Mouse (Mus musculus): ENCODE results near the gene Tsga13. TPM values are rescaled to one million over a fixed set of nuclear protein-coding genes. Genes with fewer than 3 reads are reported as not detected.
A peak's percentile ranks its signal among the peaks of the same experiment; 100 is the strongest.

The Tsga13 gene
- polyA plus RNA-seq (2012; rRNA removed), result 0.27 and 0.32 TPM in 2 replicates

DNA sequence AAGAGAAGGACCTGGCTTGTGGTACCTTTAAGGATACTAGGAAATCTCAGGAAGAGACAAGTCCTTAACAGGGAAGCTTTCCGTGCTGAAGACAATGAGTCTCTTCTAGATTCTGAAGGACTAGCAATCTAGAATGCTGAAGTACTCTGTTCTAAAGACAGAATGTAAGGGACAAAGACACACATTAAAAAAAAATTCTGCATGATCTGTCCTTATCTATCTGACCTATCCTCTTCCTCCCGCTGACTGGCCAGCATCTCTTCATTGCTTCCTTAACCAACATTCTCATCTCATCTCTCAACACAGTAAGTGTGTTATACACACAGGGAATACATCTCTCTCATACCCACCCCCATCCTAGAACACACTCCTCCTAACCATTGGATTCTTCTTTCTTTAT lies at the start of gene Tsga13:
Gene Tsga13 (minus strand): TSS at position 101 of the 400 bp plus-strand sequence.
- DNase-seq (ENCODE audit: extremely low spot score in 1 of 2, low spot score in 1 of 2), result no peak

DNA sequence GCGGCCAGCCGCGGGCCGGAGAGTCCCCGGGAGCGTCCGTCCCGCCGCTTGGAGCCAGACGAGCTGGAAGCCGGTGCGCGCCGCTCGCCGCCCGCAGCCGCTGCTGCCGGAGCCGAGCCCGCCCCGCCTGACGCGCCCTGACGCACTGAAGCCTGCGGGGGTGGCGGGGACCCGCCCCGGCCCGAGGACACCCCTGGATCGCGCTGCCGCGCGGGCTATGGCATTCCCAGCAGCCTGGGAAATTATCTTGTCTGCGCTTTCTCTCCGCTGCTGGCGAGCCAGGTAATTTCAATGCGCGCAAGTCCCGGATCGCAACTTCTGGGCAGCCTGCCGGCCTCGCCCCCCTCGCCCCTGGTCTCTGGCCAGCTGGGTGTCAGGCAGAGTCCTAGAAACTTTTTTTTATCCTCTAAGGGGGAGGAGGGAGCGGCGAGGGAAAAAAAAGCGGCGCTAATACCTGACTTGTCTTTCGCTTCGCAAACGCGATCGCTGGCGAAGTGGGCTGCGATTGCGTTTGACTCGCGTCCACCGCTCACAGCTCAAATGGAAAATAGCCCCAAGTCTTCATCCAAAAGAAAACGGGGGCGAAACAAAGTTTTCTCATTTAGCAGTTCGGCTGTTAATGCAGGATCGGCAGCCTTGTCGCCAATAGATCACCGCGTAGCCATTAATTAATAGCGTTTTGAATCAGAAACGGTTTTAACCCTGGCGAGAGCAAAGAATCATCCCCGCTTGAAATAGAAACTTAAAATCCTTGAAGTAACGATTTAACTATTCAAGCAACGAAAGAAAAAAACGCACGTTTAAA lies 43.6 kb upstream of the Tsga13 start, which contains the start of gene Klf14:
Gene Klf14 (minus strand): TSS at position 343 of the 805 bp plus-strand sequence.
- no peak for DNase-seq (ENCODE audit: extremely low spot score in 1 of 2, low spot score in 1 of 2)

DNA sequence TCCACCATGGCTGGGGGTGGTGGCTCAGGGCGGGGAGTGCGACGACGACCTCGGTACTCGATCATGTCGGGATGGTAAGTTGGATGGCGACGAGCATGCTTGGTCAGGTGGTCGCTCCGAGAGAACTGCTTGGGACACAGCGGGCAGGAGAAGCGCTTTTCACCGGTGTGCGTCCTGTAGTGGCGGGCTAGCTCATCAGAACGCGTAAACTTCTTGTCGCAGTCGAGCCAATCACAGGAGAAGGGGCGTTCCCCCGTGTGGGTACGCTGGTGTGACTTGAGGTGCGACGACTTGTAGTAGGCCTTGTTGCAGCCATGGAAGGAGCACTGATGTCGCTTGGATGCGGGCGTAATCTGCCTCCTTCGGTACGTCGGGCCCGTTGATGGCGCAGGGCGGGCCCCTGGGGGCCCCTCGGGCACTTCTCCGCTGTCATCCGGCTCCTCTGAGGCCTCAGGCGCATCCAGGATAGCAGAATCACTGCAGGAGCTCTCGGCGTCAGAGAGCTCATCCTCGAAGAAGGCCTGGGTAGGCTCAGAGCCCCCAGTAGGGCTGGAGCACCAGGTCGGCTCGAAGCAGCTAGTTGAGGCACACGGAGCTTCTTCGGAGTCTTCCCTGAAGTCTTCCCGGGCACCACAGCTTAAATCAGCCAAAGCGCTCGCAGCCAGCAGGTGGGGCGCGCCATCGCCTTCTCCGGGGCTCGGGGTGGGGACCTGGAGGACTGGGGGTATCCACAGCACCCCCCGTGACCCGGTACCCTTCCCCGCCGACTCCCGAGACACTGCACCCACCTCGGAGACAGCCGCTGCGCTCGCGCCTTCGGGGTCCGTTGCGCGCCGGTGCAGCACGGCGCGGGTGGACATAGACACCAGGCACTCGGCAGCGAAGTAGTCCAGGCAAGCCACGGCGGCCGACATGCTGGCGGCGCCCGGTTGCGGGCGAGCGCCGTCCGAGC lies 42.7 kb upstream of the Tsga13 start:
- DNase-seq (ENCODE audit: extremely low spot score in 1 of 2, low spot score in 1 of 2), result peak in 1 of 2 experiments; percentile 55

DNA sequence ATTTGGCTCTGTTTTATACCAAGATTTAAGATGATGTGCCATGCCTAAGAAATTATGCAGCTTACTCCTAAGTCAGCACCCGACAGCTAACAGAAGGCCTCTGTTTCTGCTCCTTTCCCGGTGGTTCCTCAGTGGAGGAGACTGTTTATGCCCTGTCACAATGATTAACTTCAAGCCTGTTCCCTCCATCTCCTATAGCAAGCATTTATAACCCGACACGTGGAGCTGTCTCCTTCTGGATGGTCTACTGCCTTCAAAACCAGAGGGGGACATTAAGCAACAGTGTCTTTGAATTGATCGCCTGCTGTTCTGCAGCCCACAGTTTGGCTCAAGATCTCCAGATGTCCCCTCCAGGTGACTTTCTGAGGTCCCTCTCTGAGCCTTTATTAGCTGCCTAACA lies 23.9 kb upstream of the Tsga13 start:
- no peak for DNase-seq (ENCODE audit: extremely low spot score in 1 of 2, low spot score in 1 of 2)

DNA sequence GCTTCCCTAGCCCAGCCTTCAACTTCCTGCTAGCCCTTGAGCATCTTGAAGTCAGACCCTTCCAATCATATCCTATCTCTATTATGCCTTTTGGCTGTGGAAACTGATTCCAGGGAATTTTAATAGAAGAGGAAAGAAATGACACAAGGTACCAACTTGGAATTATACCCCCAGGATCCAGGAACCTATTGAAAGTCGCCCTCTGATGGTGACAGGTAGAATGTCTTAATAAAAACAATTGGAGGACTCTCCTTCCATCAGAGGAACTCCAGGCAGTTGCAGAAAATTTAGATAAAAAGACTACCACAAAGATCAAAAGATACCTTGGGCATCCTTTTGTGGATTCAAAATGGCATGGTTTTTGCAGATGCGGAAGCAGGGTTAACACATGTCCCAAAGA lies 7.4 kb upstream of the Tsga13 start:
- peak in 1 of 2 experiments; percentile 25 for DNase-seq (ENCODE audit: extremely low spot score in 1 of 2, low spot score in 1 of 2)

DNA sequence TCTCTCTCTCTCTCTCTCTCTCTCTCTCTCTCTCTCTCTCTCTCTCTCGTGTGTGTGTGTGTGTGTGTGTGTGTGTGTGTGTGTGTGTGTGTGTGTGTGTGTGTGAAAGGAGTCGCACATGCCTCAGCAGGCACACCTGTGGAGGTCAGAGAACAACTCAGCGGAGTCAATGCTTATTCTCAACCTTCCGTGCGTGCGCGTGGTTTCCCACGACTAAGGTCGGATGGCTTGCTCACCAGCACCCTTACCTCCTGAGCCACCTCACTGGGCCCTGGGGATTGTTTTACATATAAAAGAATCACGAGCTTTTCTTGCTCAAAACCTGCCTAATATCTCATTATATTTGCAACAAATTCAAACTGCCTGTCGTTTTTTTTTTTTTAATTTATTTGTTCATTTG lies 6.5 kb upstream of the Tsga13 start:
- no peak for DNase-seq (ENCODE audit: extremely low spot score in 1 of 2, low spot score in 1 of 2)

DNA sequence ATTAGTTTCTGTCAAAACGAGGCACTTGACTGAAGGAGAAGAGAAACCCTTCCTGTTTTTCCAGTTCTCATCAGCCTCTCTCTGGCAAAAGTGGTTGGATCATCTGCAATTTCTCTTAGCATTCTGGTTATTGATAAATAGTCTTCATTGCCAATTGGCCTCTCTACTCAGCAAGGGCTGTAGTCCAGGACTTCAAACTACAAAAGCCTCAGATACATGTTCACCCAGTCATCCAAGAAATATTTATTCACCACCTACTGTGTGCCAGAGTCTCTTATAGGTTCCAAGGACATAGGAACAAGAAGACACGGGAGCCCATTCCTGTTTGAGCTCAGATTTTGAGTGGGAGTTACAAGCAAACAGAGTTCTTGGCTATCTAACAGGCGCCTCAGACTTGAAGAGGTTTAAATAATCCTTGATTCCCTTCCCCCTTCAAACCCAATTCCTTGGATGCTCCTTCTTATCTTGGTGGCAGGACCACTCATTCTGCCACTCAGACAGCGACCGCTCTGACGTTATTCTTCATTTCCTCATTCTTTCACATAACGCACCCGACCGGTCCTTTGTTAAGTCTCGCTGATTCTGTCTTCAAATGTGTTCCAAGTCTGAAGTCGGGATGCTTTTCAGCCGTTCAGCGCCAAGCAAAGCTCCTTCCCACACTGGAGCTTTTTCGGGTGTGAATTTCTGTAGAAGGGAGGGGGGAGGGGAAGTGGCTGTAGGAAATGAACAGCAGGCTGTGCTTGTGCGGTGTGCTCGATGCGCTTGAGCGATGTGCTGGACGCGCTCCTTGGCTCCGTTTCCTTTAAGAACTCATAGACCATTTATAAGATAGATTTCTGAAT lies 5.7 kb upstream of the Tsga13 start:
- peak; percentile 35 to 65 for DNase-seq (ENCODE audit: extremely low spot score in 1 of 2, low spot score in 1 of 2)

DNA sequence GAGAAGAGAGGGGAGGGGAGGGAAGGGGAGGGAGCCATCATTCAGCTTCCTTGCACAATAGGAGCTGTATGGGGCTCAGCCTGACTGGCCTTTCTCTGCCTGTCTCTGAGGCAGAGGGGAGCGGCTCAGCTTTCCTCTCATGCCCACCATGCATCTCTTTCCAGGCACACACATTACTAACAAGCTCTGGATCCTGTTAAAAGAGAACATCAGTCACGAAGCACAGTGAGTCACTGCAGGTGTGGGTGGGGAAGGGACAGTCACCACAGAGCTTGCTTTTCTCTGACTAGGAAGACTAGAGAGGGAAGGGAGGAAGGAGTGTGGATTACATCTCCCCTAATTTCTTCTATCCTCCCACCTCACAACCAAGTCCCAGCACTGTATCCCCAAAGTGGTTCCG lies 7.4 kb downstream of the Tsga13 start:
- DNase-seq (ENCODE audit: extremely low spot score in 1 of 2, low spot score in 1 of 2), result peak; percentile 81 to 85

DNA sequence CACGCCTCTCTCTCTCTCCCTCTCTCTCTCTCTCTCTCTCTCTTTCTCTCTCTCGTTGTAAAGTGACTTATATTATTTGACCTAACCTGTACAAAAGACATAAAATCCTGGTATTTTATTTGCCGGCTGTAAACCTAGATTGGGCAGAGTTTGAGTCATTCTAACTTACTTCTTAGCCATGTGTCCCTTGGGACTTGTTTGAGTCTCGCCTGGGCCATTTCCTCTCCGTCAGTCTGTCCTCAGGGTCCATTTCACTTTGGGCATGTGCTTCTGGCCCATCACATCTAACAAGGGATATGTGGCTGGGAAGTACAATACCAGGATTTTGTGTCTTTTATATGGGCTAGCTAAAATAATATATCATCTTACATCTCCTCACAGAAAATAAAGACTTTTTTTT lies 10.5 kb downstream of the Tsga13 start:
- no peak for DNase-seq (ENCODE audit: extremely low spot score in 1 of 2, low spot score in 1 of 2)

DNA sequence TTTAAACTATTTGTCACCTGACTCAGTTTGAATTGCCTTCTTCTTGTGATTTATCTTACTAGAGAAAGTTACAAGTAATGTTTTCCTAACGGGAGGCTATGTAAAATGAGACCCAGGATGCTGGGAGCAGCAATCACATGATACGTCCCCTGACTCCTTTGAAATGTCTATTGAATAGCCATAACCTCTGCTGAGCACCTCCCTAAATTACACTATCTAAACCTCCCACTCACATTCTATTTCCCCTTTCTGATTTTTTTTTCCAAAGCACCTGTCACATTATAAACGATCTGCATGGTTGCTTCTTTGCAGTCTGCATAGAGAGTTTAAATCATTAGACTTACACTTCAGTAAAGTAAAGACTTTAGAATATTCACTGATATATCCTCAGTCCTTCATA lies 11.3 kb downstream of the Tsga13 start:
- no peak for DNase-seq (ENCODE audit: extremely low spot score in 1 of 2, low spot score in 1 of 2)

DNA sequence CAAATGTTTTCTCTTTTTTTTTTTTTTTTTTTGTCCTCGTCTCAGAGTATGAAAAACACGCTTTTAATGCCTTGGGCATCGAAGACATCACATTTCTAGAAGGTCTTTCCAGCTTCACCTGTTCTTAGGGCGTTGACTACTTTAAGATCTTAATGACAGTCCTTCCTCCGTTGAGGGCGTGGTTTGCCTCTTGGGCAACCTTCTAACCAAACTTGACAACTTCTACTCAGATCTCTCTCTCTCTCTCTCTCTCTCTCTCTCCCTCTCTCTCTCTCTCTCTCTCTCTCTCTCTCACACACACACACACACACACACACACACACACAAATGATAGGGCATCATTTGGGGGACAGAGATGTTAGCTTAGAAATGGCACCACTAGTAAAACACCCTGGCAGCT lies 17.9 kb downstream of the Tsga13 start:
- DNase-seq (ENCODE audit: extremely low spot score in 1 of 2, low spot score in 1 of 2), result no peak

DNA sequence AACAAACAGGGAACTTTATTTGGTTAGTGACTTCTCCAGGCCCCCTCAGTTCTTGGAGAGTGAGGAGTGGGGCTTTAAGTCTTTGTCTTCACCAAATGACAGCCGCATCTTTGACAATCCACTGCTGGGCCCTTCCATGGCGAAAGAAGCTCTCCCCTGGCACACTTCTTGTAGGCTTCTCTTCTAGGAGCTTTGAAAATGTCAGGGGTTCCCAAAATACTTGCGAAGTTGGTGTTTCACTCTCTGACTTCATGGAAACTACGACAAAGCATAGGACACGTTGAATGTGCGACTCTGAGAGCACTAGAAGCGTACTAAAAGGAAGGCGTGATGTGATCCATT lies 18.4 kb downstream of the Tsga13 start:
- no peak for DNase-seq (ENCODE audit: extremely low spot score in 1 of 2, low spot score in 1 of 2)

DNA sequence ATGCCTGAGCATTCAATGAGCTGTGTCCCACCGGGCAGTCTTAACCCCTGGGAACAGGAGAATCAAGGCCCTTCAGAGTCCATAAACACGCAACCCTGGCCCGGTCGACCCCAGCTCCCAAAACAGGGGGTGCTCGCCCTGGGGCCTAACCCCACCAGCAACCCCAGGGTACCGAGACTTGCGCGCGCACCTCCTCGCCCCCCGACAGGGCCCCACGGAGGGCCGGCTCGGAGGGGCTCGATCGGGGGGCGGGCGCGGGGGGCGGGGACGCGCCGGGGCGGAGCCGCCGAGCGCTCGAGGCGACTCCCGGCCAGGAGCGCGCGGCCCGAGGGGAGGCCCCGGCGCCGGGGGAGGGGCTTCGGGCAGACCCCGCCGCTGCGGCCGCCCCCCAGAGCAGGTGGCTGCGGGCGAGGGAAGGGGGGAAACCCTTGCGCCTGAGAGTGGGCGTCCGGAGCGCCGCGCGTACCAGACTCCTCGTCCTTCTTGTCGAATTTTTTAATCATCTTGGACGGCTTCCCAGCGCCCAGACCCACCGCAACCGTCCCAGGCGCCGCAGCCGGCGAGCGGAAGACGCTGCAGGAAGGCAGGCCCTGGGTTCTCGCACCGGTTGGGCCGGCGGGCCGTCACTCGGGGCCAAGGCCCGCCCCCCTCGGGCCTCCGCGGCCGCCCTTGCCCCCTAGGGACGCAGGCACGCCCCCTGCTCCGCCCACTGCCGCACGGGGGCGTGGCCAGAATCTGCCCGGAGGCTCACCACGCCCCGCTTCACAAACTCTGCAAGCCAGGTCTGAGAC lies 19.0 kb downstream of the Tsga13 start, which contains the start of gene Copg2:
Gene Copg2 (minus strand): TSS at position 600 of the 791 bp plus-strand sequence.
- peak; percentile 88 to 95 for DNase-seq (ENCODE audit: extremely low spot score in 1 of 2, low spot score in 1 of 2)

DNA sequence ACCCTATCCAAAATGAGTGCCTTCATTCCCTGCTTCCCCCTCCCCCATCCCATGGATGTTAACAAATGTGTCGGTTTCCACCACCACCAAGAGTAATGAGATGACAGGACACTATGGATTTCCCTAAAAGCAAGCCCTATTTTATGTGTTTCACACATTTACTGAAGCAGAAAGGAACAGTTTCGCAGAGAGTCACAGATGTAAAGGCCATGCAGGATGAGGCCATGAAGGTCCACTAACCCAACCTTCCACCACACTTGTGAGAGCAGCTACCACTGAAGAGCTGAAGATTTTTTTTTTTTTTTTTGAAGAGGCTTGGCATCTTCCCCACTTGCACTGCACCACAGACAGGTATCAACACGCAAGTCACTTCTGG lies 19.6 kb downstream of the Tsga13 start:
- peak in 1 of 2 experiments; percentile 30 for DNase-seq (ENCODE audit: extremely low spot score in 1 of 2, low spot score in 1 of 2)

DNA sequence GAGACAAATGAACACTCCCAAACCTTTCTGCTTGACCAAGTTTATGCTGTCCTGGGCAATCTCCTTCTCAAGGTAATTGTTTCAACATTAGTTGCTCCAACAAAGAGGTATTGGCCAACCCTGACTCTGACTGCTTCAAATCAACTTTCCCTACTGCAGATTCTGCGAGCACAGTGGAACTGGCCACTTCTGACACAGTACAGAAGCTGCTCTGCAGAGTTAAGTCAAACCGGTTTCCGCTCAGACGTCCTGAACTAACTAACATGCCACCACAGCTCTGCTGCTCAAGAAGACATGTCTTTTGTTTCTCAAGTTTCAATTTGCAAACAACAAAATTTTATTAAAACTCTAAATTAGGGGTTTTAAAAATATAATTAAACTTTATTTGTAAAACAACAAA lies 22.3 kb downstream of the Tsga13 start:
- no peak for DNase-seq (ENCODE audit: extremely low spot score in 1 of 2, low spot score in 1 of 2)

DNA sequence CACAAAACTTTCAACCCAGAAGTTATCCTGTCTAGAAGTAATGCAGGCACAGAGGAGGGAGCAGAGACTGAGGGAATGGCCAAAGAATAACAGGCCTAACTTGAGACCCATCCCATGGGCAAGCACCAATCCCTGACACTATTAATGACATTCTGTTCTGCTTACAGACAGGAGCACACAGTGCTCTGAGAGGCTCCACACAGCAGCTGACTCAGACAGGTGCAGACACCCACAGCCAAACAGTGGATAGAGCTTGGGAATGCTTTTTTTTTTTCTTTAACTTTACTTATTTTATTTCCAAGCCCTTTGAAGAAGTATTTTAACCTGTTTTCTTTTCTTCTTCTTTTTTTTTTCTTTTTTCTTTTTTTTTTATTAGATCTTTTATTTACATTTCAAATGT lies 23.6 kb downstream of the Tsga13 start:
- DNase-seq (ENCODE audit: extremely low spot score in 1 of 2, low spot score in 1 of 2), result no peak

DNA sequence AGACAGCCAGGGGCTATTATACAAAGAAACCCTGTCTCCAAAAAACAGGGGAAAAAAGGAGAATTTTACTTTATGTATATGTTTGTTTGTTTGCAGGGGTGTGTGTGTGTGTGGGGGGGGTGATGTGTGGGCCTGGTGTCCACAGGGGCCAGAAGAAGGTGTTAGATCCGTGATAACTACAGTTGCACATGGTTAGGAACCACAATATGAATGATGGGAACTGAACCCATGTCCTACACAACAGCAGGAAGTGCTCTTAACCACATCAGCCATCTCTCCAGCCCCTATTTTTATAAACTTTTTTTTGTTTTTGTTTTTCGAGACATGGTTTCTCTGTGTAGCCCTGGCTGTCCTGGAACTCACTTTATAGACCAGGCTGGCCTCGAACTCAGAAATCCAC lies 30.5 kb downstream of the Tsga13 start:
- DNase-seq (ENCODE audit: extremely low spot score in 1 of 2, low spot score in 1 of 2), result no peak

DNA sequence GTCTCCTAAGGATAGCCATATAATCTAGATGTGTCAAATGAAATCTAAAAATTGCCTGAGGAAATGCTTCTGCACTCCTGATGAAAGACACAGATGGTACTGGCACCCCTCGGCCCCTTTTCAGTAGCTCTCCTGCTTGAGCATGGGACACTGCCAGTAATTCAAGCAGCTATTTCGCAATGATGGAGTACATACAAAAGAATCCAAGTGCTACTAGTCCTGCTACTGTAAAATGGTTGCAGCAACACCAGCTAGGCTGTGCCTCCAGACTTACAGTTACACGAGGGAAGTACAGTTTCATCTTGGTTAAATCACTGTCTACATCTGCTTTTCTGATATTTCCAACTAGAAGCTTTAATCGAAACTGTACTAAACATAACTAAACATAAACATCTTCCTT lies 31.9 kb downstream of the Tsga13 start:
- no peak for DNase-seq (ENCODE audit: extremely low spot score in 1 of 2, low spot score in 1 of 2)

DNA sequence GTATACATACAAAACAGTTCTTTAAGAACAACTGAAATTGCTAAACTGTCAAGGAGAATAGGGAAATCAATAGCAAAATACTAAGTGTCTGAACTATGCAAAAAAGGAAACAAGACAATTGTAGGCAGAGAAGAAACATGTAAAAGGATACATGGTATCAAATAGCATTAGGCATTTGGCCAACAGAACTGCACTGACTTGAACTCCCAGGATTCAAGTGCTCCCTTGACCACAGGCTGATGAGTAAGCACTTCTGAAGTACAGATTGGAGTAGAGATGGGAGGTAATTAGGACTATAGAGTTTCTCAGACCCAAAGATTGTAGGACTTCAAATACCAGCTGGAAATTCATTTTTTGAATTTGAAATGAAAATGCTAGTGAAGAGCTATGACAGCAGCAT lies 38.7 kb downstream of the Tsga13 start:
- no peak for DNase-seq (ENCODE audit: extremely low spot score in 1 of 2, low spot score in 1 of 2)

DNA sequence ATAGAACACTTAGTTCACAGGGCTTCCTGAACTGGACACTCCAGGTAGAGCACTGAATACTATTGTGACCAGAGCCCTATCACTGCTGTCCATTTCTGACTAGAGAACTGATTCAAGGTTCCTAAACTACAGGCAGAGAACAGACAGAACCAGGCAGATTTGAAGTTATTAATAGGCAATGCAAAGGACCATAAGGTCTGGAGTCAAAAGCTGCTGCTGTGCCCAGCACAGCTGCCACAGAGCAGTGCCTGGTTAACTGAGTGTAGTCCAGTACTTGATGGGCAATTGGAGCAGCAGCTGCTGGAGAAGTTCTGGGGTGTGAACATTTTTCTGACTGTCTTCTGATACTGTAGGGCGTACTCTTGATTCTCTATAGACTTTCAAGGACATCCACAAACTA lies 48.9 kb downstream of the Tsga13 start:
- DNase-seq (ENCODE audit: extremely low spot score in 1 of 2, low spot score in 1 of 2), result no peak
